Mouse (Mus musculus) cerebellum, postnatal 25 days (tissue): ENCODE measurements at regions not wholly inside any gene's neighbourhood (a gene's known extent, or its start where the extent isn't known, plus 50 kb on each side); places are given as distances from the start of the nearest gene placed in this dataset.
A peak's percentile ranks its signal among the peaks of the same experiment; 100 is the strongest.

Experiments used
- DNase-seq, 2 experiments: peaks; one replicate each; pipeline ENCODE4 v3.0.0; 2021; ENCODE audit warnings: mixed read lengths in 2 of 2

- DNase-seq, result no peak
Measured at GRCm38 (mm10) chr11:90783537-90783936, 95.4 kb upstream of the Tom1l1 start.

GRCm38 (mm10) chr11:90782975-90783374 is 94.8 kb upstream of the Tom1l1 start:
- peak in 1 of 2 experiments; percentile 20 for DNase-seq

GRCm38 (mm10) chr11:90775752-90776151 is 87.6 kb upstream of the Tom1l1 start:
- no peak for DNase-seq

- no peak for DNase-seq
Measured at GRCm38 (mm10) chr11:90755981-90756380, 67.8 kb upstream of the Tom1l1 start.

- DNase-seq, result no peak
Measured at GRCm38 (mm10) chr11:90748448-90748847, 60.3 kb upstream of the Tom1l1 start.

- no peak for DNase-seq
Measured at GRCm38 (mm10) chr11:90741952-90742617, 53.9 kb upstream of the Tom1l1 start.

- DNase-seq, result peak; percentile 41 to 55
Measured at GRCm38 (mm10) chr11:90739501-90739900, 51.3 kb upstream of the Tom1l1 start.

GRCm38 (mm10) chr11:90738741-90739140 is 50.6 kb upstream of the Tom1l1 start:
- DNase-seq, result no peak
